Mouse (Mus musculus) embryonic fibroblast, embryonic 13.5 days (primary cell): ENCODE data around the gene Cngb1.

ENCODE experiments used
- CTCF ChIP-seq: IDR thresholded peaks from 2 replicates; pipeline ENCODE4 v1.5.1; 2011; ENCODE audit warnings: mild to moderate bottlenecking, control low read depth, low read length, moderate library complexity, borderline replicate concordance; ENCODE audit not compliant: insufficient read depth
- POLR2A ChIP-seq: IDR thresholded peaks from 2 replicates; pipeline ENCODE4 v1.6.1; 2011; ENCODE audit warnings: low read depth, mild to moderate bottlenecking, control low read depth, low read length, moderate library complexity

DNA sequence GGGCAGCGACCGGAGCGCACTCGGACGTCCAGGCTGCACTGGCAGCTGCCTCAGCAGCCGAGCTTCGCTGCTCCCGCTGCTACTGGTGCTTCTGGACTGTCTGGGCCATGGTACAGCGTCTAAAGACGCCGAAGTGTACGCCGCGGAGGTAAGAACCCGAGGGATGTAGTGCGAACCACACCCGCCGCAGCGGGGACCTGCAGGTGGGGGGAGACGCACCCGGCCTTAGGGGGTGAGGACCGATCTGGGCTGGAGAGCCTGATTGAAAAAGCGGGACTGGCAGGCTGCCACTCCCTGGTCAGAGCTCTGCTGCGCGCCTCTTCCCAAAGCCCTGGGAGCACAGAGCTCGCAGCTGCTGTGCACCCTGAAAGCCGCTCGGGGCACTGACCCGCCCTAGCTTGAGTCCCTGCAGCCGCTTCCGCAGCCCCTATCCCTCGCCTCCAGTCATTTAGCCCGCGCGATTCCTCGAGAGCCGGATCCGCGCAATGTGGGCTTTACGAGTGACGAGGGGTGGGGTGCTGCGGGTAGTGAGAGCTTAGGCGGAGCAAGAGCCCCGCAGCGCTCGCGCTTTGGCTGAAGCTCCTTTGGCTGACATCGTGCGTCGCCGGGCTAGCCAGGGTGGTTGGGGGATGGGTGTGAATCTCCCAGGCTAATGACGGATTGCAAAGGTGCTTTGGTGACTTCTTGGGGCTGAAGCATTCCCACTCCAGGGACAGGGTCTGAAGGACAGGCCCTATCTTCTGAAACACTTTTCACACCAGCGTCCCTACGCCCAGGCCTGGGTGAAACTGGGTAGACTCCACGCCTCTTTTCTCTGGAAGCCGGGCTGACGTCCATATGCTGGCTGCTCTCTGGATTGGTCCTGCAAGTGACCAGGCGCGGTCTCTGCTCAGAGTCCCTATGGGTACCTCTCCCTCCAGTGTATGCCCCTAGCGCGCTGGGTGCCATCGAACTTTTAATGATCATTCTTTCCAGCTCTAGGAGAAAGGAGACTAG, 46.8 kb upstream of the Cngb1 start:
- TF ChIP-seq POLR2A (no peak), CTCF (no peak)
